Mouse (Mus musculus): ENCODE data around the gene Zfp119b. TPM values are rescaled to one million over a fixed set of nuclear protein-coding genes. Genes with fewer than 3 reads are reported as not detected.

Zfp119b gene
- polyA plus RNA-seq, 1 experiment: 7.5 TPM

DNA sequence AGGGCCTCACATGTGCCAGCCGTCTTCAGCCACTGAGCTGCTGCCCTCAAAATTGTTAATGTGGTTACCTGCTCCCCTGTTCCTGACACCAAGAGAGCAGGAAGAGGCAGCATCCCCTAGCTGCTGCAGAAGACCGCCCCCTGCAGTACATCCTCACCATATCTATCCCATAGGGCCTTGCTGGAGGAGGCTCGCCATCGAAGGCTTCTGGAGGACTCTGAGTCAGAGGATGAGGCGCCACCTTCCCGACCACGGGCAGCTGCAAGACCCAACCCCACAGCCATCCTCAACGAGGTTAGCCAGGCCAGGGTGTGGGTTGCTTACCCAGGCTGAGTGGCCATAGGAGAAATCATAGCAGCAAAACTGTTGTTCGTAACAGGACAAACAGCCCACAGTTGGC is 15.7 kb upstream of the Zfp119b start:
- Histone ChIP-seq H3K27ac (ENCODE audit: insufficient read depth, low read length) (no peak overlapping the region), H3K4me1 (ENCODE audit: control insufficient read depth, insufficient read depth, low read length) (peaks cover 2% of the 10 kb centered on the region), H3K9me3 (replicated peaks; ENCODE audit: control insufficient read depth, insufficient read depth, low read length, poor library complexity, severe bottlenecking) (no peaks in the 10 kb centered on the region), H3K4me3 (ENCODE audit: low read depth, low read length) (no peak overlapping the region), H3K27me3 (ENCODE audit: control insufficient read depth, insufficient read depth, low read length, poor library complexity, severe bottlenecking) (no peaks in the 10 kb centered on the region), H3K36me3 (ENCODE audit: control insufficient read depth, insufficient read depth, low read length, poor library complexity, severe bottlenecking) (no peaks in the 10 kb centered on the region), H3K9ac (ENCODE audit: low read depth, poor library complexity, severe bottlenecking) (no peak overlapping the region)
- TF ChIP-seq POLR2A (IDR thresholded peaks at IDR 0.05; ENCODE audit: insufficient read depth, low read length): no peak
- TF ChIP-seq CTCF (IDR thresholded peaks at IDR 0.05; ENCODE audit: low read depth, low read length): peak; percentile 54

DNA sequence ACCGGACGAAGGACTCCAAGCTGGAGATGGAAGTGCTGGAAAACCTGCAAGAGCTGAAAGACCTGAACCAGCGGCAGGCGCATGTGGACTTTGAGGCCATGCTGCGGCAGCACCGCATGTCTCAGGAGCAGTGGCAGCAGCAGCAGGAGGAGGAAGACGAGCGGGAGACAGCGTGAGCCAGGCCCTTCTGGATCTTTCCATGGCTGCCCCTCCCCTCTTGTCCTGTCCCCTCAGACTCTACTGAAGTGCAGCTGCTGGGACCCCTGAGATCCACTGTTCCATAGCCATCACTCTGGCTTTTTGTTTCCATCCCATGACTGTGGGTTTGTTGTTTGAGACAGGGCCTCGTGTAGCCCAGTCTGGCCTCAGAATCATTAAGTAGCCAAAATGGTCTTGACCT is 15.2 kb upstream of the Zfp119b start:
- Histone ChIP-seq H3K4me1 (ENCODE audit: control insufficient read depth, insufficient read depth, low read length) (no peaks in the 10 kb centered on the region), H3K9me3 (replicated peaks; ENCODE audit: control insufficient read depth, insufficient read depth, low read length, poor library complexity, severe bottlenecking) (no peaks in the 10 kb centered on the region), H3K4me3 (ENCODE audit: low read depth, low read length) (no peak overlapping the region), H3K27ac (ENCODE audit: insufficient read depth, low read length) (no peak overlapping the region), H3K9ac (ENCODE audit: low read depth, poor library complexity, severe bottlenecking) (no peak overlapping the region), H3K36me3 (ENCODE audit: control insufficient read depth, insufficient read depth, low read length, poor library complexity, severe bottlenecking) (no peaks in the 10 kb centered on the region), H3K27me3 (ENCODE audit: control insufficient read depth, insufficient read depth, low read length, poor library complexity, severe bottlenecking) (no peaks in the 10 kb centered on the region)
- TF ChIP-seq POLR2A (IDR thresholded peaks at IDR 0.05; ENCODE audit: insufficient read depth, low read length): no peak
- TF ChIP-seq EP300 (IDR thresholded peaks at IDR 0.05; ENCODE audit: insufficient read depth, low read depth, low read length): no peak
- no peak for TF ChIP-seq CTCF (IDR thresholded peaks at IDR 0.05; ENCODE audit: low read depth, low read length)

DNA sequence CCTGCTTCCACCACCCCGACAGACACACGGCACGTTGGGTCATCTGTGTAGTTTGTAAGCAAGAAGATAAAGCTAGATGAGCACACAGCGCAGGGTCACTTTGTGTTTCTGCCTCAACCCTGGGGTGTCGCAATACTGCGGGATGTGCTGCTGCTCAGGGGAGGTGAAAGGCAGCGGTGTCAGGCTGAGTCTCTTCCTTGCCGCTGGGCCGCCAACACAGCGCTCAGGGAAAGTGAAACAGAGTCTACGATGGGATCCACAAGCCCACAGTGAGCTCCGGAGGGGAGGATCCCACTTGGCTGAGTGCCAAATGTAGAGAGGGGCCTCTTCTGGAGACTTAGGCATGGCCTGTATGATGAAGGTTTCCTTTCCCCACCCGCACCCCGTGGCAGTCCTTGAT is 13.9 kb upstream of the Zfp119b start:
- Histone ChIP-seq H3K9ac (ENCODE audit: low read depth, poor library complexity, severe bottlenecking) (no peak overlapping the region), H3K36me3 (ENCODE audit: control insufficient read depth, insufficient read depth, low read length, poor library complexity, severe bottlenecking) (no peaks in the 10 kb centered on the region), H3K27me3 (ENCODE audit: control insufficient read depth, insufficient read depth, low read length, poor library complexity, severe bottlenecking) (no peaks in the 10 kb centered on the region), H3K9me3 (replicated peaks; ENCODE audit: control insufficient read depth, insufficient read depth, low read length, poor library complexity, severe bottlenecking) (no peaks in the 10 kb centered on the region), H3K27ac (ENCODE audit: insufficient read depth, low read length) (no peak overlapping the region), H3K4me3 (ENCODE audit: low read depth, low read length) (no peak overlapping the region), H3K4me1 (ENCODE audit: control insufficient read depth, insufficient read depth, low read length) (no peaks in the 10 kb centered on the region)
- TF ChIP-seq EP300 (IDR thresholded peaks at IDR 0.05; ENCODE audit: insufficient read depth, low read depth, low read length) (no peak), POLR2A (IDR thresholded peaks at IDR 0.05; ENCODE audit: insufficient read depth, low read length) (no peak), CTCF (IDR thresholded peaks at IDR 0.05; ENCODE audit: low read depth, low read length) (no peak)

DNA sequence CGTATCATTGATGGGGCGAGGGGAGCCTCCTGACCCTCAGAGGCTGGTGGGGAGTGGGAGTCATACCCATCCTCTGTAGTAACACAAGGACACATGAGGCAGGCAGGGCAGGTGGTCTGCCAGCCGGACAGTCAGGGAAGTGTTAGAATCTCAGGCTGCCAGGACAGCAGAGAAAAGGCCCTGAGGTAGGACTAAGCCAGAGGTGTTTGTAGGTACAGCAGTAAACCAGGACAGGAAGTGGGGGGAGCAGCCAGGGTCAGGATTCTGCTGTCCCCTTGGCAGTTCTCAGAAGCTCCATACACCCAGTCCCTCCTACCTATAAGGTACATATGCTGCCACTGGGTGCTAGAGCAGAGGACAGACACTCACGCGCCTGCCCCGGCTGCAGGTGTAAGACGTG is 12.3 kb upstream of the Zfp119b start:
- TF ChIP-seq POLR2A (IDR thresholded peaks at IDR 0.05; ENCODE audit: insufficient read depth, low read length) (no peak), EP300 (IDR thresholded peaks at IDR 0.05; ENCODE audit: insufficient read depth, low read depth, low read length) (no peak), CTCF (IDR thresholded peaks at IDR 0.05; ENCODE audit: low read depth, low read length) (no peak)
- H3K9me3 ChIP-seq (replicated peaks; ENCODE audit: control insufficient read depth, insufficient read depth, low read length, poor library complexity, severe bottlenecking): no peaks in the 10 kb centered on the region
- H3K27ac ChIP-seq (ENCODE audit: insufficient read depth, low read length): no peak overlapping the region
- H3K9ac ChIP-seq (ENCODE audit: low read depth, poor library complexity, severe bottlenecking): no peak overlapping the region
- no peak overlapping the region for H3K4me3 ChIP-seq (ENCODE audit: low read depth, low read length)
- H3K27me3 ChIP-seq (ENCODE audit: control insufficient read depth, insufficient read depth, low read length, poor library complexity, severe bottlenecking): no peaks in the 10 kb centered on the region
- no peaks in the 10 kb centered on the region for H3K36me3 ChIP-seq (ENCODE audit: control insufficient read depth, insufficient read depth, low read length, poor library complexity, severe bottlenecking)
- H3K4me1 ChIP-seq (ENCODE audit: control insufficient read depth, insufficient read depth, low read length): no peaks in the 10 kb centered on the region

DNA sequence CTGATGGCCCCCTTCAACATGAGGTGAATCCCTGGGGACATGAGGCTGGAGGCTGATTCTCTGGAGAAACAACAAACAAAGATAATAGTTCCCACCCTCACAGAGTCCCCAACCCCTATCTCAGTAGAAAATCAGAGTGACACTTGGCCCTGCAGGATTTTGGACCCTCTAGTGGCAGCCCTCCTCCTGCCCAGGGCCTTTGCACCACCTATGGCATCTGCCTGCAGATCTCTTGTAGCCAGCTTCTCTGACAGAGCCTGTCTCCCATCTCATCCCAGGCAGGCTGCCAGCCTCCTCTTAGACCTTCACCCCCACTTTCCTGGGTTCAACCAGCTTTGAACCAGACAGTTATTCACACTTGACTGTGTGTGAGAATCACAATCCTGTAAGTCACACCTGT is 11.5 kb upstream of the Zfp119b start:
- no peaks in the 10 kb centered on the region for H3K4me1 ChIP-seq (ENCODE audit: control insufficient read depth, insufficient read depth, low read length)
- H3K4me3 ChIP-seq (ENCODE audit: low read depth, low read length): no peak overlapping the region
- no peaks in the 10 kb centered on the region for H3K27me3 ChIP-seq (ENCODE audit: control insufficient read depth, insufficient read depth, low read length, poor library complexity, severe bottlenecking)
- H3K9ac ChIP-seq (ENCODE audit: low read depth, poor library complexity, severe bottlenecking): no peak overlapping the region
- H3K27ac ChIP-seq (ENCODE audit: insufficient read depth, low read length): no peak overlapping the region
- H3K36me3 ChIP-seq (ENCODE audit: control insufficient read depth, insufficient read depth, low read length, poor library complexity, severe bottlenecking): no peaks in the 10 kb centered on the region
- no peak for TF ChIP-seq EP300 (IDR thresholded peaks at IDR 0.05; ENCODE audit: insufficient read depth, low read depth, low read length)
- no peak for TF ChIP-seq POLR2A (IDR thresholded peaks at IDR 0.05; ENCODE audit: insufficient read depth, low read length)
- no peak for TF ChIP-seq CTCF (IDR thresholded peaks at IDR 0.05; ENCODE audit: low read depth, low read length)
- no peaks in the 10 kb centered on the region for H3K9me3 ChIP-seq (replicated peaks; ENCODE audit: control insufficient read depth, insufficient read depth, low read length, poor library complexity, severe bottlenecking)

DNA sequence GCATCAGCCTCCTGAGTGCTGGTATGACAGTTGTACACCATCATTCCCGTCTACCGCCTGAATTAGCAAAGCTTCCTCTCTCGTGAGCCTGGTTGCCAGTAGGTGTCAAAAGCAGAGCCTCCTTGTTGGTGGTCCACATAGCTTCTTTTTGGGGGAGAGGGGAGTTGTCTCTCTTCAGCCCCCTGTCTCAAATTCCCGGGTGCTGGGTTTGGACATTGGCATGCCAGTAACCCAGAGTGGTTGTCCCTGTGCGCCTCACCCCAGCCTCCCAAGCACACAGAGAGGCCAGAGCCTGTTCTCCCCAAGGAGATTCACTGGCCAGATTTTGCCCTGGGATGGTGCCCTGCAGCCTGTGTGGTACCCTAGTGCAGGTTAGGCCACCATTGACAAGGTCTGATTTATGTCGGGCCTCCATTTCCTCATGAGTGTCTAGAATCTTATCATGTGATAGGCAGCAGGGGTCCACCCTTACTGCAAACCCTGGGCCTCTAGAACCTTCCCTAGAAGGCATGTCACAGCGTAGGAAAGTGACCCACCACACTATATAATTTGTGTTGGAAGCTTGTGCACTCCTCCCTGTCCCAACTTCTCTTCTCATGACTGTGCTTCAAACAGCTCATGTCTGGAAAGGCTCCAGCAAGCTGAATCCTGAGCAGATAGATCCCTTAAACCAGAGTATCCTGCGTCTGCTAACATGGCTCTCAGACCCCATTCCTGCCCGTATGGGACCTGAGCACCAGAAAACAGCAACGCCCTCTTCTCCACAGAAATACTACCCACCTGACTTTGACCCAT is 10.8 kb upstream of the Zfp119b start:
- no peak overlapping the region for H3K4me3 ChIP-seq (ENCODE audit: low read depth, low read length)
- H3K9me3 ChIP-seq (replicated peaks; ENCODE audit: control insufficient read depth, insufficient read depth, low read length, poor library complexity, severe bottlenecking): no peaks in the 10 kb centered on the region
- H3K4me1 ChIP-seq (ENCODE audit: control insufficient read depth, insufficient read depth, low read length): no peaks in the 10 kb centered on the region
- TF ChIP-seq POLR2A (IDR thresholded peaks at IDR 0.05; ENCODE audit: insufficient read depth, low read length) (no peak), EP300 (IDR thresholded peaks at IDR 0.05; ENCODE audit: insufficient read depth, low read depth, low read length) (no peak), CTCF (IDR thresholded peaks at IDR 0.05; ENCODE audit: low read depth, low read length) (no peak)
- H3K27ac ChIP-seq (ENCODE audit: insufficient read depth, low read length): no peak overlapping the region
- H3K27me3 ChIP-seq (ENCODE audit: control insufficient read depth, insufficient read depth, low read length, poor library complexity, severe bottlenecking): no peaks in the 10 kb centered on the region
- no peaks in the 10 kb centered on the region for H3K36me3 ChIP-seq (ENCODE audit: control insufficient read depth, insufficient read depth, low read length, poor library complexity, severe bottlenecking)
- H3K9ac ChIP-seq (ENCODE audit: low read depth, poor library complexity, severe bottlenecking): peak overlapping the region; percentile 51; the same call in 1 of the 2 replicates
